Mouse (Mus musculus) cerebellum, adult 18-20 months (tissue): ENCODE measurements at regions not wholly inside any gene's neighbourhood (a gene's known extent, or its start where the extent isn't known, plus 50 kb on each side); places are given as distances from the start of the nearest gene placed in this dataset.

Experiments
- DNase-seq, 2 experiments: peaks; one replicate each; pipeline ENCODE4 v3.0.0; 2021

DNA sequence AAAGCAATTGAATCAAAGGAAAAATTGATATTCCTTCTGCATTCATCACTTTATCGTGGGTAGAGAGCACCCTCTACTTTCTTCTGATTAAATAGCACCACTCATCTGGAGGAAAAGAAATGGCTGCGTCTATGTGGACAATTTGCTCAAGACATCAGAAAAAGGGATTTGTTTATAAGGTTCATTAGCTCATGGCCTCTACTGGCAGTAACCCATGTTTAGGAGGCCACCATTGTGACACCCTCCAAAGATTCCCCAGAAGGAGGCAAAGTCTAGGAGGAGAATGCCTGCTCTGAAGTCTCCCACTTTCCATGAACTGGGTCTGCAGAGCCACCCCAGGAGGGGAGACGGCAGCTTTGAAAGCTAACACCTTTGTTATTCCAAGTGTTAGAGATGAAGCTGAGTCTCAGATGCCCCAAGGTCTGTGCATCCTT lies 147.2 kb upstream of the Plscr5 start:
- DNase-seq, result peak; percentile 33 to 46

DNA sequence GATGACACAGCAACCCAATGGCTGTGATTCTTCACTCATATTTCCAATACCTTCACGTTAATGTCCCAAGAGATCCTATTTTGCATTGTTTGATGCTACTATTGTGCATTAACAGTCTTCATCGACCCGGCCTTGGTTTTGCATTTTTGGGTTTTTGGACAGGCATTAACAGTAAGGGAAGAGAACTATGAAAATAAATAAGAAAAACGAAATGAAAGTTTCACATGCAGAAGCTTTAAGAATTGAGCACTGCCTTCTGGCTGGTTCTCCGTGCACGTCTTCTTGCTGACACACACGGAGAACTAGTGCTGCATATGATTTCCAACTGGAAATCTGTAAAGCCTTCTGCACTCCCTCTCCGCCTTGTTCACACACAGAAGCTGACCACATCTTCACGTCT lies 148.6 kb upstream of the Plscr5 start:
- peak; percentile 39 to 52 for DNase-seq

DNA sequence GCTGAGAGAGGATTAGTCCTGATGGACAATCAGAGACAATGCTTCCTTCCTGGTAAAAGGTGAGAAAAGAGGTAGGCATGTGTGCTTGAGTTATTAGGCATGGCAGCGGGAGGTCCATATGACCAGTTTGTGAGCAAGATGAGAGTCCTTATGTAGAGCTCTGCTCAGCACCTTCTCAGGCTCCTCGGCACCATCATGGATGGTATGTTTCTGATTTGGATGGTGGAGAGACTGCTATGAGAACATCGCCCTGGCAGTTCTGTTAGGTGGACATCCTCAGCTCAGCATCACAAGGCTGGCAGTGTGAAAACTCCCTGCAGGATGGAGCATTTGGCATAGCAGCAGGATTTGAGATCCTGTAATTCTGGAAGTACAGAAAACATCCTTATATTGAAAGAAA lies 176.2 kb upstream of the Plscr5 start:
- peak; percentile 85 to 91 for DNase-seq

- peak in 1 of 2 experiments; percentile 39 for DNase-seq
These were observed 176.8 kb upstream of the Plscr5 start for GRCm38 (mm10) chr9:92015923-92016322.

DNA sequence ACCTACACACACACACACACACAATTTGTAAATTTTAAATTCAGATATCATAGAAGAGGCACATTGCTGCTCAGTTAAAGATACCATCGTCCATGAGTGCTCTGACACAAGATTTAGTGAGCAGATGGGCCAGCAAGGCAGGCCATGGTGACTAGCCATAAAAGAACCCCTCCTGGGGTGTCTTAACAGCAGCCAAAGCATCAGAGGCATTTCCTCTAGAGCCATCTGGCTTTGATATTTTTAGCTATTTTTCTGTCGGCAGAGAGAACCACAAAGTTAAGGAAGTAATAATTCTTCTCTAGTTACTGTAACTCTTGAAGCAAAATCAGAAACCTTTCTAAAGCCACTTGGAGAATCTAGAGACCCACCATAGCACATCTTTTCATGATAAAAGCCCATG lies 204.5 kb upstream of the Plscr5 start:
- DNase-seq, result peak; percentile 77 to 86

DNA sequence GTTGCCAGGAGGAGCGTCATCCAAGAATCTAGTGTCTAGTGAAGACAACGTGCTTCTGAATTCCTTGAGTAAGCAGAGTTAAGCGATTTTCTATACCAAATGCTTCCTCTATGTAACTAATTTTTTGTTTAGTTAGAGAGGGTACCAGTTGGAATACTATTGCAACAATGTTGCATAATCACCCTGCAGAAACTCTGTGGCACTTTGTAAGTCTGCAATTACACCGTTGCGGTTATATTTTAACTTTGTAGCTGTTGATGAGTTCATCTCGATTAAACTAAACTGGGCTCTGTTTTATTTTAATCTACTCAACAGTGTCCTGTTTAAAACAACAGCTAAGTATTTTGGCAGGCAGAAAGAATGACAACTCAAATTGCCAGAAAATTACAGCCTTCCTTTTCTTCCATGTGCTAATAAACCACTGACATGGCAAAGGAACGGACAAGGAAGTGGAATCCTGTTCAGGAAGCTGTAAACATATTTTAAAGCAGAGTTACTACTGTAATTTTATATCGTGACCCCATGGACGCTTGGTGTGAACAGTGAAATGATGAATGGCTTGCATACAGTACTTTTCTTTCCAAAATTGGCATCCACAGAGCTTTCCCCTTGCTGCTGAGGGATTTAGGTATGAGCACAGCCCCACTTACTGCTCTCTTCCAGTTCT lies 210.6 kb upstream of the Plscr5 start:
- no peak for DNase-seq

- no peak for DNase-seq
These were observed 211.2 kb upstream of the Plscr5 start for GRCm38 (mm10) chr9:91981499-91981898.

GRCm38 (mm10) chr9:91964051-91964450 lies 228.7 kb upstream of the Plscr5 start:
- DNase-seq, result peak; percentile 77 to 90

DNA sequence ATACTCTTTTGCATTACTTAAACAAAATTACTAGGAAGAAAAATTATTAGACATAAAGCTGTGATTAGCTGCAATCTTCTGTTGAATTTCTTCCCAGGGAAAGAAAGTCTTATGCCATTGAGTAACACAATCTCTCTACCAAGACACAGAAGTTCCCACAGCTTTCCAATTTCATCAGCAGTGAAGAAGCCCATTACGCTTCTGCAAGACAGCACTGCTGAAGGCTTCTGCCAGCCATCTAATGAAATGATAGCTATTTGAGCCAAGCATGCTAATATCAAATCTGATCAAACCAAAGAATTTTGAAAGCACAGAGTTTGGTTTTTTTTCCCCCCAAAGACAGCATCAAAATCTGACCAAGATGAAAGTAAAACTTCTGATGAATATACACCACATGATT lies 230.0 kb upstream of the Plscr5 start:
- DNase-seq, result no peak

DNA sequence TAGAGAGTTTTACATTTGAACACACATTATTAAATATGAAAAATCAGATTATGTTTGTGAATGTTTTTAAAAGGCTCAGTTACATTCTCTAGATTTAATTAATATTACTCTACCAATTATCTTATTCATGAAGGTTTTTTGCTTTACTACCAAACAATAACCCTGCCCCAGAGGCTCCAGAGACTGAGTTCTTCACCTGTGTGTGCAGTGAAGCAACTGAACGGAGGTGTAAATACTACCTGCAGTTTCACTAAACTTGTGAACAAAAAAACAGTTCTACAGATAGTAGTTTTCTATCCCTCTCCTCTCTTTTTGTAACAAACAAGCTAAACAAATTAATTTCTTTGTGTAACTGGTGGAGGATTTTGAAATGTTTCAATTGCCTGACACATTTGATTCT lies 231.1 kb upstream of the Plscr5 start:
- DNase-seq, result no peak

DNA sequence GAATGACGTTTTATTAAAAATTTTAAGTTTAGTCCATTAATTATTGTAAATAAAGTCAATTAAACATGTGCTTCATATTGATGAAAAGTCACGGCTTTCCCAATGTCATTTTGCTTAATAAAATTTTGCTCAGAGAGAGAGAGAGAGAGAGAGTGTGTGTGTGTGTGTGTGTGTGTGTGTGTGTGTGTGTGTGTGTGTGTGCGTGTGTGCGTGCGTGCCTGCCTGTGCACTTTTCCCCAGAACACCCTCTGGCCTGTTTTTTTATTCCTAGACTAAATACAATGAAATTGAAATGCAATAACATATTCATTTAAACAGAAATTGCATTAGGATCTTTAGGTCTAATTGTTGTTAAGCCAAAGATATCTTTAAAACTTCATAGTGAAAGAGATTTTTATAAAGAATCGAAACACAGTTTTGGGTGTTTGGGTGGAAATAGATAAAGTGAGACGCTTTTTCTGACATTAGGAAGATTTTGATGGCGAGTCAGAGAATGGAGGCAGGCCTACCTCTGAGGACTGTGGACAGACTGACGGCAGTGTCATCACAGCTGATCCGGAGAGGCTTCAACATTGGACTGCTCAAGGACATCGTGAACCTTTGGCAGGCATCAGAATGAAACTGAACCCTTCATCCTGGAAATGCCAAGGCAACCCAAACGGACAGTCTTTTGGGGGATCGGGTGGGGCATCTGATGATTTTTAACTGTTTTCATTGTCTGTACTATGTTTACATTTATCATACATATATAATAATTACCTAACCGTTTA lies 232.0 kb upstream of the Plscr5 start:
- peak; percentile 71 to 72 for DNase-seq

- DNase-seq, result peak in 1 of 2 experiments; percentile 57
These were observed 233.1 kb upstream of the Plscr5 start for GRCm38 (mm10) chr9:91959592-91959991.

DNA sequence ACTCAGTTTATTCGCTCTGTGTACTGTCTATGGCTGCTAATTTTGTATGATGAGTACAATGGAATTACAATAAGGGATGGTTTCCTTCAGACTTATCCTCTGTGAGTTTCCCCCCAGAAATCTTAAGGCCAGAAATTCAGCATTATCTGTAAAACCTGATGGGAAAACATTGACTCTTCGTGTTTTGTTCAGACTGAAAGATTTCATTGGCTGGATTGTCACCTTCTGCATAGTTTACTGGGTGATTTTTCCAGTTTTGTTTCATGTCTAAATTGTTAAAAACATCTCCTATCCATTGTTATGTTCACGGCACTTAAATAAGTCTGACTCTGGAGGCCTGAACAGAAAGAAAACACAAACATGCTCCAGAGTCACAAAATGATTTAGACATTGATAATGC lies 233.7 kb upstream of the Plscr5 start:
- DNase-seq, result no peak

GRCm38 (mm10) chr9:91958421-91958820 lies 234.3 kb upstream of the Plscr5 start:
- no peak for DNase-seq

GRCm38 (mm10) chr9:91957061-91957460 lies 235.7 kb upstream of the Plscr5 start:
- no peak for DNase-seq

GRCm38 (mm10) chr9:91948746-91949145 lies 244.0 kb upstream of the Plscr5 start:
- DNase-seq, result no peak

GRCm38 (mm10) chr9:91942001-91942400 lies 250.7 kb upstream of the Plscr5 start:
- no peak for DNase-seq

DNA sequence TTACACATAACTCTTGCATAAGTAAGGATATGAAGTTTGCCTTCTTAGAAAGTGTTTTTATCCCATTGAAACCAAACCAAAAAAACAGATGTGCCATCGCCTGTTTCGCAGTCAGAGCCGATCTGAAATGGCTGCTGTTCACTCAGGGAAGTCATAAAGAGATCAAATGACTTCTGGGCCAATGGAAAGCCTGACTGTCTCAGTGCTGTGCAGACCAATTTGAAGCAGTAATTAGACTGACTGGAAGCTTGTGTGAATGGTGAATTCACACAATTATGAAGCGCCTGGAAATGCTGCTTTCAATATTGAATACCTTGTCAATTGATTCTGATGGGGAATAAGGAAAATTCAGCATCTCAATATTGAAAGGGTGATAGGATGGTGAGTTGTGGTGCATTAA lies 254.0 kb upstream of the Plscr5 start:
- no peak for DNase-seq

GRCm38 (mm10) chr9:91904066-91904465 lies 288.7 kb upstream of the Plscr5 start:
- peak; percentile 24 to 43 for DNase-seq

- DNase-seq, result no peak
These were observed 291.8 kb upstream of the Plscr5 start for GRCm38 (mm10) chr9:91900956-91901355.

DNA sequence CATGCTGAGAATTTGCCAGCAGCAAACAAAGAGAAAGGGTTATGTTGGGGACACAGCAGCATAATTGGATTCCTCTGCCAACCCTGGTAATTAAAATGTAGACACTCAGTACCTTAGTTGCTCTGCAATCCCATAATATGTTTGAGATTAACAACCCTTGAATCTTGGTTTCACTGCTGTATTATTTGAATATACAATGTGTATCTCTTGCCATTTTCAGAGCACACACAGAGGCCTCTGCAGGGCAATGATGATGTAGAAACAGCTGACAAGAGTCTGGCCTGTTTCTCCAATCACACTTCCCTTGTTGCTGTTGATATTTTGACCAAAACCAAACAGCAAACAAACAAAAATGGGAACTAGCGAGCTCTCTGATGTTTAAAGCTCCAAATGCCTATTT lies 315.9 kb upstream of the Plscr5 start:
- no peak for DNase-seq

DNA sequence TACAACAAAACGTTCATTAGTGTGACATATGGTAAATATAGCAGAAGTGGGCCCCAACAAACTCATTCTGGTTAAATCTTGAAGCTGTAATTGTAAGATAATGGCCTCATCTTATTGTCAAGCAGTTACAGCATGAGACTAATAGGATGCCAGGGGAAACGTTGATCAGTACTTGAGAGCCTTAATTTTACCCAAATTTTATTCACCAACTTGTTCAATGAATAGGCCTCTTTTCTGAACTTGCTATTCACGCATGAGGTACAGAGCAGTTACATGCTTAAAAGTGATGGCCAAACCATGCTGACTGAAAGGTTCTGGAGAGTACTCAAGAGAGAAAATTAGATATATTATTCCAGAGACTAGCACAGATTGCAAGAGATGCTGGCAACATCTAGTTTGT lies 361.2 kb upstream of the Plscr5 start:
- DNase-seq, result no peak

- no peak for DNase-seq
These were observed 368.8 kb upstream of the Plscr5 start for GRCm38 (mm10) chr9:91823733-91824487.
